Mouse (Mus musculus): ENCODE measurements around the gene Selenbp2. TPM values are rescaled to one million over a fixed set of nuclear protein-coding genes. Genes with fewer than 3 reads are reported as not detected.
"Not testable (repeated sequence)": the region's sequence is repeated elsewhere in the genome, so short reads cannot be mapped to it uniquely, and the experiment has no call there.

The Selenbp2 gene
- polyA plus RNA-seq, 2 experiments: 0.47 to 1.2 TPM

GRCm38 (mm10) chr3:94680783-94681182 is 12.6 kb upstream of the Selenbp2 start:
- WGBS: 87% methylated on average over 16 of the region's 16 CpGs
- H3K27ac ChIP-seq (replicated peaks; ENCODE audit: low read depth, low read length): no peak overlapping the region
- ATAC-seq (ENCODE audit: low FRiP score, low read depth) (no peak), DNase-seq (ENCODE audit: low spot score) (no peak)
- H3K9me3 ChIP-seq (ENCODE audit: control insufficient read depth, low read length): no peaks in the 10 kb centered on the region
- no peak overlapping the region for H3K4me3 ChIP-seq (replicated peaks; ENCODE audit: low read length)
- H3K4me1 ChIP-seq (ENCODE audit: control insufficient read depth, insufficient read depth, low read length): no peaks in the 10 kb centered on the region
- H3K27me3 ChIP-seq (ENCODE audit: control insufficient read depth, insufficient read depth, low read length): no peaks in the 10 kb centered on the region
- TF ChIP-seq POLR2A (IDR thresholded peaks at IDR 0.05; ENCODE audit: borderline replicate concordance, extremely low read depth, insufficient read depth, insufficient read length): no peak
- no peak overlapping the region for H3K4me2 ChIP-seq (replicated peaks; ENCODE audit: low read depth, low read length, severe bottlenecking)
- no peak overlapping the region for H3K9ac ChIP-seq (ENCODE audit: low read depth, low read length, severe bottlenecking)
- no peaks in the 10 kb centered on the region for H3K36me3 ChIP-seq (ENCODE audit: control insufficient read depth, insufficient read depth, low read length)

GRCm38 (mm10) chr3:94683646-94684045 is 9.7 kb upstream of the Selenbp2 start:
- ATAC-seq (ENCODE audit: low FRiP score, low read depth) (no peak), DNase-seq (ENCODE audit: low spot score) (no peak)
- no peak overlapping the region for H3K4me3 ChIP-seq (replicated peaks; ENCODE audit: low read length)
- no peak overlapping the region for H3K4me2 ChIP-seq (replicated peaks; ENCODE audit: low read depth, low read length, severe bottlenecking)
- no peaks in the 10 kb centered on the region for H3K9me3 ChIP-seq (ENCODE audit: control insufficient read depth, low read length)
- H3K9ac ChIP-seq (ENCODE audit: low read depth, low read length, severe bottlenecking): no peak overlapping the region
- no peak overlapping the region for H3K27ac ChIP-seq (replicated peaks; ENCODE audit: low read depth, low read length)
- TF ChIP-seq POLR2A (IDR thresholded peaks at IDR 0.05; ENCODE audit: borderline replicate concordance, extremely low read depth, insufficient read depth, insufficient read length): no peak
- H3K36me3 ChIP-seq (ENCODE audit: control insufficient read depth, insufficient read depth, low read length): no peaks in the 10 kb centered on the region
- no peaks in the 10 kb centered on the region for H3K4me1 ChIP-seq (ENCODE audit: control insufficient read depth, insufficient read depth, low read length)
- WGBS: 66% methylated on average over 6 of the region's 6 CpGs
- H3K27me3 ChIP-seq (ENCODE audit: control insufficient read depth, insufficient read depth, low read length): no peaks in the 10 kb centered on the region

- H3K27me3 ChIP-seq (ENCODE audit: control insufficient read depth, insufficient read depth, low read length); H3K4me2 ChIP-seq (replicated peaks; ENCODE audit: low read depth, low read length, severe bottlenecking); H3K4me1 ChIP-seq (ENCODE audit: control insufficient read depth, insufficient read depth, low read length); H3K9me3 ChIP-seq (ENCODE audit: control insufficient read depth, low read length); H3K9ac ChIP-seq (ENCODE audit: low read depth, low read length, severe bottlenecking); DNase-seq (ENCODE audit: low spot score); H3K36me3 ChIP-seq (ENCODE audit: control insufficient read depth, insufficient read depth, low read length); H3K27ac ChIP-seq (replicated peaks; ENCODE audit: low read depth, low read length); H3K4me3 ChIP-seq (replicated peaks; ENCODE audit: low read length); ATAC-seq (ENCODE audit: low FRiP score, low read depth): not testable (repeated sequence)
- WGBS: 89% methylated on average over 8 of the region's 8 CpGs
Observed at GRCm38 (mm10) chr3:94685989-94686772, 7.2 kb upstream of the Selenbp2 start.

GRCm38 (mm10) chr3:94688698-94689097 is 4.7 kb upstream of the Selenbp2 start:
- DNase-seq (ENCODE audit: low spot score); H3K4me1 ChIP-seq (ENCODE audit: control insufficient read depth, insufficient read depth, low read length); H3K27me3 ChIP-seq (ENCODE audit: control insufficient read depth, insufficient read depth, low read length); H3K4me2 ChIP-seq (replicated peaks; ENCODE audit: low read depth, low read length, severe bottlenecking); H3K9me3 ChIP-seq (ENCODE audit: control insufficient read depth, low read length); H3K9ac ChIP-seq (ENCODE audit: low read depth, low read length, severe bottlenecking); H3K36me3 ChIP-seq (ENCODE audit: control insufficient read depth, insufficient read depth, low read length); H3K4me3 ChIP-seq (replicated peaks; ENCODE audit: low read length); H3K27ac ChIP-seq (replicated peaks; ENCODE audit: low read depth, low read length); ATAC-seq (ENCODE audit: low FRiP score, low read depth): not testable (repeated sequence)
- 81% methylated on average over 3 of the region's 3 CpGs for WGBS

GRCm38 (mm10) chr3:94689195-94689594 is 4.2 kb upstream of the Selenbp2 start:
- not testable (repeated sequence) for H3K27ac ChIP-seq (replicated peaks; ENCODE audit: low read depth, low read length); H3K4me1 ChIP-seq (ENCODE audit: control insufficient read depth, insufficient read depth, low read length); H3K9ac ChIP-seq (ENCODE audit: low read depth, low read length, severe bottlenecking); H3K36me3 ChIP-seq (ENCODE audit: control insufficient read depth, insufficient read depth, low read length); ATAC-seq (ENCODE audit: low FRiP score, low read depth); H3K27me3 ChIP-seq (ENCODE audit: control insufficient read depth, insufficient read depth, low read length); H3K9me3 ChIP-seq (ENCODE audit: control insufficient read depth, low read length); DNase-seq (ENCODE audit: low spot score); H3K4me3 ChIP-seq (replicated peaks; ENCODE audit: low read length); H3K4me2 ChIP-seq (replicated peaks; ENCODE audit: low read depth, low read length, severe bottlenecking)
- 57% methylated on average over 1 of the region's 1 CpGs for WGBS

- WGBS: 47% methylated on average over 6 of the region's 6 CpGs
- H3K4me3 ChIP-seq (replicated peaks; ENCODE audit: low read length); ATAC-seq (ENCODE audit: low FRiP score, low read depth); DNase-seq (ENCODE audit: low spot score); H3K27me3 ChIP-seq (ENCODE audit: control insufficient read depth, insufficient read depth, low read length); H3K4me1 ChIP-seq (ENCODE audit: control insufficient read depth, insufficient read depth, low read length); H3K9ac ChIP-seq (ENCODE audit: low read depth, low read length, severe bottlenecking); H3K27ac ChIP-seq (replicated peaks; ENCODE audit: low read depth, low read length); H3K36me3 ChIP-seq (ENCODE audit: control insufficient read depth, insufficient read depth, low read length); H3K4me2 ChIP-seq (replicated peaks; ENCODE audit: low read depth, low read length, severe bottlenecking); H3K9me3 ChIP-seq (ENCODE audit: control insufficient read depth, low read length): not testable (repeated sequence)
Observed at GRCm38 (mm10) chr3:94690162-94690561, 3.2 kb upstream of the Selenbp2 start.

Data from limb, embryonic 14.5 days (tissue).